Mouse (Mus musculus) cortical plate, adult 2 months (tissue): ENCODE results near the gene Asf1a. TPM values are rescaled to one million over a fixed set of nuclear protein-coding genes. Genes with fewer than 3 reads are reported as not detected.
"Not testable (repeated sequence)": the region's sequence is repeated elsewhere in the genome, so short reads cannot be mapped to it uniquely, and the experiment has no call there.

Source experiments
- H3K27ac ChIP-seq: fragments of 200-500 bp; 2 replicates; pipeline ENCODE4 v1.5.1; 2012; ENCODE audit warnings: low read length, control low read depth, inconsistent platforms; ENCODE audit not compliant: insufficient read depth
- H3K4me1 ChIP-seq: fragments of 200-500 bp; 2 replicates; pipeline ENCODE4 v1.6.1; 2011; ENCODE audit warnings: low read length; ENCODE audit not compliant: control insufficient read depth, insufficient read depth
- H3K4me3 ChIP-seq: fragments of 200-500 bp; 2 replicates; pipeline ENCODE4 v1.5.1; 2011; ENCODE audit warnings: mild to moderate bottlenecking, low read length, control low read depth; ENCODE audit not compliant: insufficient read depth
- CTCF ChIP-seq: fragments of 200-500 bp; IDR thresholded peaks from 2 replicates; pipeline ENCODE4 v1.5.1; 2011; ENCODE audit warnings: mild to moderate bottlenecking, control low read depth, low read length; ENCODE audit not compliant: insufficient read depth; ENCODE audit errors: extremely low read depth
- POLR2A ChIP-seq: fragments of 200-500 bp; IDR thresholded peaks from 2 replicates; pipeline ENCODE4 v1.6.1; 2011; ENCODE audit warnings: mild to moderate bottlenecking, low read length, control low read depth; ENCODE audit not compliant: insufficient read depth; ENCODE audit errors: extremely low read depth
- polyA plus RNA-seq: library from polyadenylated mRNA; depleted of rRNA; stranded (reverse); fragments of >200 nt; gene quantifications from 2 replicates; pipeline ENCODE4 v1.2.3, GENCODE M21; 2012; rRNA removed

Gene Asf1a
- polyA plus RNA-seq, 1 experiment: 17.0 TPM

- Histone ChIP-seq H3K4me3 (no peak overlapping the region), H3K27ac (no peak overlapping the region)
- TF ChIP-seq POLR2A: no peak
- no peak for TF ChIP-seq CTCF
Measured at GRCm38 (mm10) chr10:53635246-53635971, 38.9 kb downstream of the Asf1a start.

GRCm38 (mm10) chr10:53641507-53641906 is 45.0 kb downstream of the Asf1a start:
- H3K4me3 ChIP-seq: no peak overlapping the region
- no peak overlapping the region for H3K27ac ChIP-seq
- H3K4me1 ChIP-seq: no peaks in the 10 kb centered on the region

More at GRCm38 (mm10) chr10:53635246-53635971, 38.9 kb downstream of the Asf1a start:
- H3K4me1 ChIP-seq: no peaks in the 10 kb centered on the region

GRCm38 (mm10) chr10:53650683-53651082 is 54.1 kb downstream of the Asf1a start:
- Histone ChIP-seq H3K4me1 (no peaks in the 10 kb centered on the region), H3K4me3 (no peak overlapping the region), H3K27ac (no peak overlapping the region)
- TF ChIP-seq CTCF: no peak
- TF ChIP-seq POLR2A: no peak

More at GRCm38 (mm10) chr10:53641507-53641906, 45.0 kb downstream of the Asf1a start:
- TF ChIP-seq CTCF (peak; percentile 76), POLR2A (no peak)

GRCm38 (mm10) chr10:53654239-53654638 is 57.7 kb downstream of the Asf1a start:
- H3K4me1 ChIP-seq, H3K27ac ChIP-seq, H3K4me3 ChIP-seq: not testable (repeated sequence)

Other genes with a start within 250 kb of the Asf1a start
- 7.8 and 8.0 TPM in 2 replicates for gene Cep85l, start 216.8 kb upstream of the Asf1a start, polyA plus RNA-seq
- gene Mcm9, start 33.7 kb downstream of the Asf1a start, polyA plus RNA-seq: 3.8 TPM in 2 replicates
- gene Fam184a, start 154.4 kb downstream of the Asf1a start, polyA plus RNA-seq: 16.0 and 16.7 TPM in 2 replicates